Mouse (Mus musculus): ENCODE measurements around the gene Cd80. TPM values are rescaled to one million over a fixed set of nuclear protein-coding genes. Genes with fewer than 3 reads are reported as not detected.

Gene Cd80
- polyA plus RNA-seq (2014; fragmentation: Illumina TruSeq; extraction: RNeasy Lipid Tissue Mini Kit (QIAGEN cat#74804); ENCODE audit: low read depth, low replicate concordance) = 0.20 TPM

DNA sequence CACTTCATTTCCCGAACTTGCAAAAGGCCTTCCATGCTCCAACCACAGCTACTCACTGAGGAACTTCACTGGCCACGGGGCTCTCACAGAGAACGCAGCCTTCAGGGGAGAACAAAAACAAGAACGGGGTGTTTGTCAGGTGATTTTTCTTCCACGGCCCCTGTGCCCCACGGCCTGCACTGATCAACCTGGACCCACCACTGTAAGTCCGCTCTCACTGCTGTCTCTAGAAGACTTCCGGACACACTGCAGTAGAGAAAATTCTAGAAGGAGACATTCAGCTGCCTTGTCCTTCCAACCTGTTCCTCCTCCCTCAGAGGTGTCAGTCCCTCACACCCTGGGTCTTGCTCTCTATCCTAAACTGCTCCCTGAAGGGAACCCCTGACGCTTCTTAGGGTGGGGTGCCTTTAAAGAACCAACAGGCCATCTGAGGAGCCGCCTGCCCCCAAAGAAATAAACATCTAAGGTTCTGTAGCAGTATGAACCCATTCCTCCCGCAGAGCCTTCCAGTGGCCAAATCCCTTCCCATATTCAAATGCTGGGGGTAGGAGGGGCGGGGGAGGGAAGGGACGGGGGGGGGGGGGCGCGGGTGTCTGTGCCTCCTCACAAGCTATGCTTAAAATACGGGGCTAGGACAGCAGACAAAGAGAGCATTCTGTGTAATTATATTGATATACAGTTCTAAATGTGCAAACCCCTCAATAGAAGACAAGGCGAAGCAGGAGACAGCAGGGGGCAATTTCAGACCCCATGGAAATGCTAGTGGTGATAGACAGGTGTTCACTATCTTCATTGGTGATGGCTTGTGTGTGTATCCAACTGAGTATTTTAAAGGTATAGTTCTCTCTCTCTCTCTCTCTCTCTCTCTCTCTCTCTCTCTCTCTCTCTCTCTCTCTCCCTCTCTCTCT is at the start of gene Cd80:
Gene Cd80 (plus strand): TSS at position 51 of the 908 bp plus-strand sequence.

DNA sequence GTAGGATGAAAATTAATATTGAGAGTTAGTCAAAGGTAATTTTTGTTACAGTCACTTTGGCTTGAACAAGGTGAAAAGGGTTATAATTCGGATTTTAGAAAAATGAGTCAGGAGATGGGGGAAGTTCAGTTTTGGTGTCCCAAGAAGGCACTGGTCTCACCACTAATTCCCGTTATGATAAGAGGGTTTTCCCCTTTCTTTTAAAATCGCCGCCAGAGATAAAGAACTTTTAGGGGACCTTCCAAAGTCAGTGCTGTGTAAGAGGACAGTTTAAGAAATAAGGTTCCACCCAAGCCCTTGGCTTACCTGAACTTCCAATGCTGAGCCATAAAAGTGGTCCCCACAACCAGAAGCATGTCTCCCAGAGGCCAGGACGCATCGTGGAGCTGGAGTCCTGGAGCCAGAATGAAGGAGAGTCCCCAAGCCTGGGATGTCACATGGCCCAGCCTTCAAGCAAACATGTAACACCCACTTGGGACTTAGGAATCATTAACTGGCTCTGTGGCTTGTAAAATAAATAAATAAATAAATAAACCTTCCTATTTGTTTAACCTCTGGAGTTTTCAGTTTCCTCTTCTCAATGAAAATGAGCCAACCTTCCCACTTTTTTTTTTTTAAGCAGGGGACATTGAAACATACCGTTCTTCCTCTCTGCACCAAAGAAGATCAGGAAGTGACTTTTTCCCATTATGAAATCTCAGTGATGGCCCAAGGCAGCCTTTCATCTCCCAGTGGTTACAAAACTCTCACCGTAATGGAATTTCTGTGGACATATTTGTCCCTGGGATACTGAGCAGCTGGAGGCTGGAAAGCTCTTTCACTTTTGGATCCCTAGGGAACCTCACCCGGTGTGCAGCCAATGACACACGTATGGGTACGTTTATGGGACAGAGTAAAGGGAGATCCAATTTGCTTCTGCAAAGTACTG is 22.6 kb upstream of the Cd80 start, which contains the start of gene Pla1a:
Gene Pla1a (minus strand): TSS at position 648 of the 928 bp plus-strand sequence.

DNA sequence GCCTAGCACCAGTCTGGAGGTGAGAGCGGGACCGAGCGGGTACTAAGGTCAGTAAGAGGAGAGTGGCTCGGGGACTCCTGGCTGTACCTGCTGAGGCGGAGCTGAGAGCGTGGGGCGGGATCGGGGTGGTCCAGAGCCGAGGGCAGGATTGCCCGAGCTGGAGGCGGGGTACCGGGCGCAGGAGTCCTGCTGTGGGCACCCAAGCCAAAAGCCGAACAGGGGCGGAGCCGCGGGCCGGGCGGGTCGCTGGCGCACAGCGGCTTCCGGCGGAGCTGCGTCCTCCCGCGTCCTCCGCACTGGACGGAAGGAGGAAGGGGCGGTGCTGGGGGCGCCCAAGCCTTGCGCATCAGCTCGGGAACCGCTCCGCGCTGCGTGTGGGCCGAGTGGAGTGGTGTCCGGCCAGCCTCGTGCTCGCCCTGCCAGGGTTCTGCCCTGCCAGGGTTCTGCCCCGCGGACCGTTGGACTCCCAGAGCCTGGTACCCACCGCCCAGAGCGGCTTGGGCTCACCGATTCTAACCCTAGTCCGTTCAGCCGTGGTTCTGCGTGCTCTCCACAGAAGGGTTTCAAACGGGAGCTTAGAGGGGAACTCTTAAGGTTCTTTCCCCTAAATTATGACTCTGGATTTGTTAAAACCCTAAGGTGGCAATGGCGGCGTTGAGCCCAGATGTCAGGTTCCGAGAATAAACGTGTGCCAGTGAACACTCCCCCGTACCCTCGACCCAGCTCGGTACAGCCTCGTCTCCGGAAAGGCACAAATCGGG is 2.7 kb upstream of the Cd80 start, which contains the start of gene Adprh:
Gene Adprh (minus strand): TSS at position 262 of the 761 bp plus-strand sequence.

DNA sequence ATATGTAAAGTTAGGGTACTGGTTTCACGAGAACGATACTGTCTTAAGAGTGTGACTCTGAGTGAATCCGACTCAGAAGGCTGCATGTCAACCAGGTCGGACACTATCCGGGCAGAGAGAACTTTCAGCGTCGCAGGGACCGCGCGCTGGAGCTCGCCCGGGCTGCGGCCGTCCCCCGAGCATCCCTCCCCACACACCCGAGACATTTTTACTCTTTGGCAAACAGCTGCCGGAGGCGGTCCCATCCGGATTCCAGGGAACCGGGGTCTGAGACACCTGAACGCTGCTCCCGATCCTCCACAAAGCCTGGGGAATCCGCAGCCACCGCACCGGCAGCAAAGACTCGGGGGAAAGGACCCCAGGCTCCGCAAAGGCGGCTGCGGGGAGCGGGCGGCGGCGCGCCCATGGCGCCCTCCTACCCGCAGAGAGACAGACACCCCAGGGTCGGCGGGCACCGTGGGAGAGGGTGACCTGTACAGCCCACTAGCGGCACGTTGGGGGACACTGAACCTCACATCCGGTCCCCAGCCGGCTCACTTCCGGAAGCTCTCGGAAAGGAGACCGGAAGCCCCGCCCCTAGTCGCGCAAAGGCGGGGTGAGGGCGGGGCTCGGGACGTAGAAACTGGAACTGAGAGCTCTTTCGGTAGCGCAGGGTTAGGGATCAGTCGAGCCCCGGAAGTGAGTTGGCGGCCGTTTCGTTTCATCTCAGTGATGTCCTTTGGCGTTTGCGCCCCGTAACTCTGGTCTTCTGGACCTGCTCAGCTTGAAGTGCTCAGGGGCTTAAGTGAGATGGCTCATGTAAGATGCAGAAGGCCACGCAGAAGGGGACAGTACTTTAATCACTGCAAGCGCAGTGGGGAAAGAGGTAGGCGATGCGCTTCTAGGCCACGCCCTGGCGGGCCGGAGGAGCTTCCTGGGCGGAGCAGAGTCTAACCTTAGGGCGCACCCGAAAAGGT is 67.0 kb downstream of the Cd80 start, which contains the start of gene Timmdc1:
Gene Timmdc1 (minus strand): TSS at position 535 of the 956 bp plus-strand sequence.

Other genes starting within 250 kb of the Cd80 start
- gene Nr1i2, start 160.7 kb upstream of the Cd80 start, polyA plus RNA-seq (2014; fragmentation: Illumina TruSeq; extraction: RNeasy Lipid Tissue Mini Kit (QIAGEN cat#74804); ENCODE audit: low read depth, low replicate concordance) = 1.3 TPM
- gene Maats1, start 113.4 kb upstream of the Cd80 start, polyA plus RNA-seq (2014; fragmentation: Illumina TruSeq; extraction: RNeasy Lipid Tissue Mini Kit (QIAGEN cat#74804); ENCODE audit: low read depth, low replicate concordance) = 1.1 TPM
- 155 TPM for gene Cox17, start 108.6 kb upstream of the Cd80 start, polyA plus RNA-seq (2014; fragmentation: Illumina TruSeq; extraction: RNeasy Lipid Tissue Mini Kit (QIAGEN cat#74804); ENCODE audit: low read depth, low replicate concordance)
- gene Gm21987, start 108.5 kb upstream of the Cd80 start, polyA plus RNA-seq (2014; fragmentation: Illumina TruSeq; extraction: RNeasy Lipid Tissue Mini Kit (QIAGEN cat#74804); ENCODE audit: low read depth, low replicate concordance) = not detected
- gene Popdc2, start 93.4 kb upstream of the Cd80 start, polyA plus RNA-seq (2014; fragmentation: Illumina TruSeq; extraction: RNeasy Lipid Tissue Mini Kit (QIAGEN cat#74804); ENCODE audit: low read depth, low replicate concordance) = not detected
- gene Pla1a, start 22.4 kb upstream of the Cd80 start, polyA plus RNA-seq (2014; fragmentation: Illumina TruSeq; extraction: RNeasy Lipid Tissue Mini Kit (QIAGEN cat#74804); ENCODE audit: low read depth, low replicate concordance) = 12.2 TPM
- 8.2 TPM for gene Adprh, start 2.9 kb upstream of the Cd80 start, polyA plus RNA-seq (2014; fragmentation: Illumina TruSeq; extraction: RNeasy Lipid Tissue Mini Kit (QIAGEN cat#74804); ENCODE audit: low read depth, low replicate concordance)
- 13.7 TPM for gene Timmdc1, start 67.1 kb downstream of the Cd80 start, polyA plus RNA-seq (2014; fragmentation: Illumina TruSeq; extraction: RNeasy Lipid Tissue Mini Kit (QIAGEN cat#74804); ENCODE audit: low read depth, low replicate concordance)
- gene Poglut1, start 94.7 kb downstream of the Cd80 start, polyA plus RNA-seq (2014; fragmentation: Illumina TruSeq; extraction: RNeasy Lipid Tissue Mini Kit (QIAGEN cat#74804); ENCODE audit: low read depth, low replicate concordance) = 46.7 TPM
- gene Tmem39a, start 103.1 kb downstream of the Cd80 start, polyA plus RNA-seq (2014; fragmentation: Illumina TruSeq; extraction: RNeasy Lipid Tissue Mini Kit (QIAGEN cat#74804); ENCODE audit: low read depth, low replicate concordance) = 21.7 TPM